Mouse (Mus musculus) lung, embryonic 14.5 days (tissue): Measurements from ENCODE around the gene Capn7. TPM values are rescaled to one million over a fixed set of nuclear protein-coding genes. Genes with fewer than 3 reads are reported as not detected.

Experiments used
- ATAC-seq: fragments of 200-750 bp; cut with Nextera tagmentation; 2 replicates; pipeline ENCODE4 v1.8.0; 2017; ENCODE audit warnings: mild to moderate bottlenecking, moderate TSS enrichment, moderate library complexity; ENCODE audit not compliant: insufficient read depth
- DNase-seq: peaks from one replicate; pipeline ENCODE4 v3.0.0-alpha.2; 2015
- H3K27ac ChIP-seq: fragments of 300-500 bp; sonication (generic); 2 replicates; pipeline ENCODE4 v1.5.1; 2014; ENCODE audit warnings: low read depth, mild to moderate bottlenecking, moderate library complexity
- H3K27me3 ChIP-seq: fragments of 300-500 bp; sonication (generic); 2 replicates; pipeline ENCODE4 v1.6.1; 2014; ENCODE audit warnings: low read length, control low read depth; ENCODE audit not compliant: insufficient read depth
- H3K36me3 ChIP-seq: fragments of 300-500 bp; sonication (generic); 2 replicates; pipeline ENCODE4 v1.6.1; 2014; ENCODE audit warnings: control low read depth; ENCODE audit not compliant: insufficient read depth
- H3K4me1 ChIP-seq: fragments of 300-500 bp; sonication (generic); 2 replicates; pipeline ENCODE4 v1.6.1; 2014; ENCODE audit warnings: antibody characterized with exemption, control low read depth; ENCODE audit not compliant: insufficient read depth
- H3K4me2 ChIP-seq: fragments of 300-500 bp; sonication (generic); 2 replicates; pipeline ENCODE4 v1.6.1; 2014; ENCODE audit warnings: mild to moderate bottlenecking
- H3K4me3 ChIP-seq: fragments of 300-500 bp; sonication (generic); 2 replicates; pipeline ENCODE4 v1.5.1; 2014; ENCODE audit warnings: low read depth, low read length
- H3K9ac ChIP-seq: fragments of 300-500 bp; sonication (generic); 2 replicates; pipeline ENCODE4 v1.6.1; 2014
- H3K9me3 ChIP-seq: fragments of 300-500 bp; sonication (generic); 2 replicates; pipeline ENCODE4 v1.6.1; 2016; ENCODE audit warnings: low read depth, low read length, control low read depth
- CTCF ChIP-seq: IDR thresholded peaks from 2 replicates; pipeline ENCODE4 v1.5.1; 2016; ENCODE audit warnings: antibody characterized with exemption, low read depth
- WGBS: fragments of 180-500 bp; shearing (Covaris S2); extraction: QIAGEN DNeasy Blood & Tissue Kit; methylation state at CpG from one replicate; pipeline ENCODE4 v1.1.7; 2014; 5-methylcytosine and 5-hydroxymethylcytosine counted together
- polyA plus RNA-seq: library from polyadenylated mRNA; unstranded; fragments of >200 nt; fragmentation: Nextera tagmentation; extraction: Ambion mirVana; gene quantifications from 2 replicates; pipeline ENCODE4 v1.2.1, GENCODE M21; 2014

Capn7 gene
- polyA plus RNA-seq, 1 experiment from 2014 or later = 37.4 TPM

- Histone ChIP-seq H3K4me1 (no peaks in the 10 kb centered on the region), H3K4me3 (no peak overlapping the region), H3K9ac (no peak overlapping the region), H3K27me3 (0 out of 2 replicates have a peak, but pooled peaks cover 3% of the 10 kb centered on the region), H3K9me3 (no peaks in the 10 kb centered on the region), H3K27ac (no peak overlapping the region), H3K36me3 (no peaks in the 10 kb centered on the region), H3K4me2 (no peak overlapping the region)
- ATAC-seq (no peak), DNase-seq (no peak)
- no peak for TF ChIP-seq CTCF
- 54% methylated on average over 2 of the region's 2 CpGs for WGBS
Observed at GRCm38 (mm10) chr14:31329741-31330140, 6.7 kb upstream of the Capn7 start.

- no peak for ATAC-seq
Observed at GRCm38 (mm10) chr14:31330957-31331356, 5.5 kb upstream of the Capn7 start.

GRCm38 (mm10) chr14:31335765-31336164 lies 673 bp upstream of the Capn7 start:
- Histone ChIP-seq H3K36me3 (peaks cover 8% of the 10 kb centered on the region; the same call in 1 of the 2 replicates), H3K4me2 (peak overlapping the region; percentile 72), H3K9ac (peak overlapping the region; percentile 34; the same call in 1 of the 2 replicates), H3K27ac (no peak overlapping the region), H3K4me3 (peak overlapping the region; percentile 90), H3K4me1 (0 out of 2 replicates have a peak, but pooled peaks cover 10% of the 10 kb centered on the region), H3K9me3 (no peaks in the 10 kb centered on the region), H3K27me3 (no peaks in the 10 kb centered on the region)
- no peak for ATAC-seq
- TF ChIP-seq CTCF = no peak
- no peak for DNase-seq
- WGBS = 49% methylated on average over 3 of the region's 3 CpGs

More at GRCm38 (mm10) chr14:31330957-31331356, 5.5 kb upstream of the Capn7 start:
- 73% methylated on average over 4 of the region's 4 CpGs for WGBS
- Histone ChIP-seq H3K4me2 (no peak overlapping the region), H3K27ac (no peak overlapping the region), H3K9ac (no peak overlapping the region), H3K4me3 (no peak overlapping the region), H3K27me3 (0 out of 2 replicates have a peak, but pooled peaks cover 3% of the 10 kb centered on the region), H3K9me3 (no peaks in the 10 kb centered on the region), H3K36me3 (no peaks in the 10 kb centered on the region), H3K4me1 (0 out of 2 replicates have a peak, but pooled peaks cover 4% of the 10 kb centered on the region)
- no peak for TF ChIP-seq CTCF
- no peak for DNase-seq

GRCm38 (mm10) chr14:31337406-31337805 lies 968 bp downstream of the Capn7 start:
- H3K9ac ChIP-seq = peak overlapping the region; percentile 89
- peak overlapping the region; percentile 30; the same call in 1 of the 2 replicates for H3K27ac ChIP-seq

GRCm38 (mm10) chr14:31337947-31338346 lies 1.5 kb downstream of the Capn7 start:
- H3K27ac ChIP-seq = no peak overlapping the region
- ATAC-seq (no peak), DNase-seq (no peak)
- no peaks in the 10 kb centered on the region for H3K9me3 ChIP-seq
- H3K4me3 ChIP-seq = peak overlapping the region; percentile 90
- no peak for TF ChIP-seq CTCF
- peak overlapping the region; percentile 72 for H3K4me2 ChIP-seq
- peak overlapping the region; percentile 89 for H3K9ac ChIP-seq
- H3K27me3 ChIP-seq = no peaks in the 10 kb centered on the region
- peaks cover 14% of the 10 kb centered on the region for H3K36me3 ChIP-seq
- 0 out of 2 replicates have a peak, but pooled peaks cover 10% of the 10 kb centered on the region for H3K4me1 ChIP-seq

More at GRCm38 (mm10) chr14:31337406-31337805, 968 bp downstream of the Capn7 start:
- H3K4me1 ChIP-seq = 0 out of 2 replicates have a peak, but pooled peaks cover 10% of the 10 kb centered on the region
- ATAC-seq (no peak), DNase-seq (no peak)
- TF ChIP-seq CTCF = no peak
- WGBS = 34% methylated on average over 7 of the region's 7 CpGs
- H3K36me3 ChIP-seq = peaks cover 12% of the 10 kb centered on the region
- peak overlapping the region; percentile 72 for H3K4me2 ChIP-seq
- no peaks in the 10 kb centered on the region for H3K9me3 ChIP-seq
- peak overlapping the region; percentile 90 for H3K4me3 ChIP-seq
- no peaks in the 10 kb centered on the region for H3K27me3 ChIP-seq

- Histone ChIP-seq H3K4me1 (no peaks in the 10 kb centered on the region), H3K27me3 (no peaks in the 10 kb centered on the region), H3K4me2 (no peak overlapping the region), H3K4me3 (no peak overlapping the region), H3K36me3 (peaks cover 40% of the 10 kb centered on the region), H3K9ac (no peak overlapping the region), H3K9me3 (no peaks in the 10 kb centered on the region), H3K27ac (no peak overlapping the region)
- DNase-seq = no peak
- ATAC-seq = no peak
- WGBS = 71% methylated on average over 8 of the region's 8 CpGs
- no peak for TF ChIP-seq CTCF
Observed at GRCm38 (mm10) chr14:31343241-31343640, 6.8 kb downstream of the Capn7 start.

GRCm38 (mm10) chr14:31345367-31345766 lies 8.9 kb downstream of the Capn7 start:
- H3K4me1 ChIP-seq = no peaks in the 10 kb centered on the region
- peaks cover 48% of the 10 kb centered on the region for H3K36me3 ChIP-seq
- no peak for DNase-seq
- ATAC-seq = no peak
- no peak for TF ChIP-seq CTCF
- H3K9ac ChIP-seq = no peak overlapping the region
- no peak overlapping the region for H3K4me3 ChIP-seq
- no peak overlapping the region for H3K4me2 ChIP-seq
- H3K27ac ChIP-seq = no peak overlapping the region
- no peaks in the 10 kb centered on the region for H3K27me3 ChIP-seq
- no peaks in the 10 kb centered on the region for H3K9me3 ChIP-seq
- 84% methylated on average over 1 of the region's 1 CpGs for WGBS
